Mouse (Mus musculus): ENCODE measurements around the gene Sorbs1. TPM values are rescaled to one million over a fixed set of nuclear protein-coding genes. Genes with fewer than 3 reads are reported as not detected.

Gene Sorbs1
- polyA plus RNA-seq, 1 experiment from 2014 or later, result 88.3 TPM

DNA sequence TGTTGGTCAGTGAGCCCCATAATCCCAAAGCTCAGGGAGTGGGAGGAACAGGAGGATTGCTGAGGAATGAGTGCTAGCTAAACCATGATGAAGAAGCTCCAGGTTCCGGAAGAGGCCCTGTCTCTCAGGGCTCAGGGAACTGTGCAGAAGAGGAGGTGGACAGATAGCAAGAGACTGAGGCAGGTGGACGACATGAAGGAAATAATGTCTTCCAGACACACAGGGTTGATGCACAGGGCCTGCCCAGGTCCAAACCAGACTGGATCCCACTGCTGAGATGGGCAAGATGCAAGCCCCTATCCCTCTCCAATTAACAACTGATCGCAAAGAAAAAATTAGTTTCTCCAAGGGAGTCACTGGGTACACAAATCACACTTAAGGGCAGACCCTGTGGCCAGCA, 258.8 kb downstream of the Sorbs1 start:
- no peaks in the 10 kb centered on the region for H3K9me3 ChIP-seq (ENCODE audit: control insufficient read depth, low read length)
- WGBS, result 94% methylated on average over 3 of the region's 3 CpGs
- H3K9ac ChIP-seq (ENCODE audit: low read length), result no peak overlapping the region
- H3K4me1 ChIP-seq (replicated peaks; ENCODE audit: control insufficient read depth, insufficient read depth, low read length), result no peaks in the 10 kb centered on the region
- peaks cover 3% of the 10 kb centered on the region; the same call in 1 of the 2 replicates for H3K36me3 ChIP-seq (ENCODE audit: control insufficient read depth, insufficient read depth, low read length)
- no peak overlapping the region for H3K4me3 ChIP-seq (ENCODE audit: low read depth, low read length)
- no peaks in the 10 kb centered on the region for H3K27me3 ChIP-seq (replicated peaks; ENCODE audit: control insufficient read depth, insufficient read depth, low read length)
- H3K4me2 ChIP-seq (ENCODE audit: low read length), result no peak overlapping the region
- H3K27ac ChIP-seq (ENCODE audit: low read depth), result no peak overlapping the region
- ATAC-seq (replicated peaks; ENCODE audit: low FRiP score, low TSS enrichment, low read depth) (no peak), DNase-seq (ENCODE audit: low spot score) (no peak)

DNA sequence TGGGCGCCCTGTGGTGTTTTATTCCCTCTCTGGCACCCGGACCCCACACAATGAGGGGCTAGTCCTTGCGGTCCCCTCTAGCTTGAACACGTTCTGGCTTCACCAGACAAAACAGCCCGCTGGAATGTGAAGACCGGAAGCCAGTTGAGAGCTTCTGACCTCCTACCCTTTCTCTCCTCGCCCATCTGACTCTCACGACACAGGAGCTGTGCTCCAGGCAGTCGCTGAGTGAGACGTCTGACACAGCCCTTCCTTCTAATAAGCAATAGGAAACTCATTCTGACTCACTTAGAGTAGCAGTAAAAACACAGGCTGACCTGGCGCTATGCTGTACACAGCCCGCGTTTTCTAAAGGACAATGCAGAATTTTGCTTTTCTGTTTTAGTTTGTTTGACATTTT, 259.8 kb downstream of the Sorbs1 start:
- H3K9ac ChIP-seq (ENCODE audit: low read length), result no peak overlapping the region
- H3K27me3 ChIP-seq (replicated peaks; ENCODE audit: control insufficient read depth, insufficient read depth, low read length), result no peaks in the 10 kb centered on the region
- H3K9me3 ChIP-seq (ENCODE audit: control insufficient read depth, low read length), result no peaks in the 10 kb centered on the region
- WGBS, result 50% methylated on average over 13 of the region's 13 CpGs
- H3K36me3 ChIP-seq (ENCODE audit: control insufficient read depth, insufficient read depth, low read length), result peaks cover 3% of the 10 kb centered on the region; the same call in 1 of the 2 replicates
- H3K4me2 ChIP-seq (ENCODE audit: low read length), result no peak overlapping the region
- DNase-seq (ENCODE audit: low spot score) (no peak), ATAC-seq (replicated peaks; ENCODE audit: low FRiP score, low TSS enrichment, low read depth) (no peak)
- H3K4me3 ChIP-seq (ENCODE audit: low read depth, low read length), result no peak overlapping the region
- H3K27ac ChIP-seq (ENCODE audit: low read depth), result no peak overlapping the region
- no peaks in the 10 kb centered on the region for H3K4me1 ChIP-seq (replicated peaks; ENCODE audit: control insufficient read depth, insufficient read depth, low read length)

DNA sequence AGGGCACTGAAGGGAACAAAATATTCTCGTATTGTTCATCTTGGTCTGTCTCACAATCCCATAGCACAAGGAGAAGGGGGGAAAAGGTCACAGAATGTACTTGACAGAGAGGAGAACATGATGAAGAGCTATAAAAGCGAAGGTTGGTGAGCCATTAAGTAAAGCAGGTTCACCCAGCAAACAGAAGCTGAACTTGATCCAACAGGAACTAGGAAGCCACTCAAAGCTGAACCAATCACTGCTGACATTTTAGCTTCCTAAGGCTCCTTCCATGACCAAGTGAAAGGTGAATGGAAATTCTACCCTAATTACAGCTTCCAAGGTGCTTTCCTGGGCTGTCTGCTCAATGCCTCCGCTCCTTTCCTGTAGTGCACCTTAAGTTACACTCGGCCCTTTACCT, 262.5 kb downstream of the Sorbs1 start:
- H3K36me3 ChIP-seq (ENCODE audit: control insufficient read depth, insufficient read depth, low read length), result peaks cover 3% of the 10 kb centered on the region; the same call in 1 of the 2 replicates
- H3K9me3 ChIP-seq (ENCODE audit: control insufficient read depth, low read length), result no peaks in the 10 kb centered on the region
- H3K27ac ChIP-seq (ENCODE audit: low read depth), result no peak overlapping the region
- no peaks in the 10 kb centered on the region for H3K4me1 ChIP-seq (replicated peaks; ENCODE audit: control insufficient read depth, insufficient read depth, low read length)
- H3K4me2 ChIP-seq (ENCODE audit: low read length), result no peak overlapping the region
- no peak overlapping the region for H3K9ac ChIP-seq (ENCODE audit: low read length)
- H3K4me3 ChIP-seq (ENCODE audit: low read depth, low read length), result no peak overlapping the region
- H3K27me3 ChIP-seq (replicated peaks; ENCODE audit: control insufficient read depth, insufficient read depth, low read length), result no peaks in the 10 kb centered on the region
- ATAC-seq (replicated peaks; ENCODE audit: low FRiP score, low TSS enrichment, low read depth) (no peak), DNase-seq (ENCODE audit: low spot score) (no peak)
- WGBS, result 92% methylated on average over 4 of the region's 4 CpGs

DNA sequence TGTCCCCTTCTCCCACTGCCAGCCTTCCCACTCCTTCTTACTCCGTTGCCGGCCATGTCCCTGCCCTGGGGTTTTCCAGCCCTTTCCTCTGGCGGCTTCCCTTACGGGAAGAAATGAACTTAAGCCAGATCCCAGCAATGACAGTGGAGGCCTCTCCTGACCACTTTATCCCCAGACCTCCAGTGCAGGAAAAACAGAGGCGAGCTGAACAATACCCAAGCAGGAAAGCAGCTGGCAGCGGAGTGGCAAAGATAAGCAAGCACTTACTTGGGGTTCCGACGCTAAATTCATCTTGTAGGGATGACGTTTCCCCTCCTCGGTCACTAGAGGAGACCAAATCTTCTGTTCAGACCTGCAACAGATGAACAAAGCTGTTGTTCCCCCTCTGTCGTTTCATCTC, 264.2 kb downstream of the Sorbs1 start:
- Histone ChIP-seq H3K4me3 (ENCODE audit: low read depth, low read length) (no peak overlapping the region), H3K9ac (ENCODE audit: low read length) (no peak overlapping the region), H3K36me3 (ENCODE audit: control insufficient read depth, insufficient read depth, low read length) (peaks cover 3% of the 10 kb centered on the region; the same call in 1 of the 2 replicates), H3K9me3 (ENCODE audit: control insufficient read depth, low read length) (no peaks in the 10 kb centered on the region), H3K4me2 (ENCODE audit: low read length) (no peak overlapping the region), H3K27me3 (replicated peaks; ENCODE audit: control insufficient read depth, insufficient read depth, low read length) (no peaks in the 10 kb centered on the region), H3K27ac (ENCODE audit: low read depth) (peak overlapping the region; percentile 16; the same call in 1 of the 2 replicates), H3K4me1 (replicated peaks; ENCODE audit: control insufficient read depth, insufficient read depth, low read length) (no peaks in the 10 kb centered on the region)
- WGBS, result 71% methylated on average over 11 of the region's 11 CpGs
- ATAC-seq (replicated peaks; ENCODE audit: low FRiP score, low TSS enrichment, low read depth) (no peak), DNase-seq (ENCODE audit: low spot score) (no peak)

DNA sequence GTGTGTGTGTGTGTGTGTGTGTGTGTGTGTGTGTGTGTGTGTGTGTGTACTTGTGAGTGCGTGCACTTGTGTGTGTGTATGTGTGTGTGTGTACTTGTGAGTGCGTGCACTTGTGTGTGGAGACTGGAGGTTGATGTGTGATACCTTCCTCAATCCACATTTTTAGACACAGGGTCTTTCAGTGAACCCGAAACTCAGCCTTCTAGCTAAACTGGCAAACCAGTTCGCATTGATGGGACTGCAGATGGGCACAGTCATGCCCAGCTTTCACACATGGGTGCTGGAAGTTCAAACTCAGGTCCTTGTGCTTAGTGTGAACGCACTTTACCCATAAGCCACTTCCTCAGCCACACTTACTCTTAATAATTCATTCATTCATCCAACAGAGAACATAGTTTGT, 265.1 kb downstream of the Sorbs1 start:
- H3K9ac ChIP-seq (ENCODE audit: low read length), result no peak overlapping the region
- H3K27ac ChIP-seq (ENCODE audit: low read depth), result no peak overlapping the region
- WGBS, result 91% methylated on average over 5 of the region's 5 CpGs

DNA sequence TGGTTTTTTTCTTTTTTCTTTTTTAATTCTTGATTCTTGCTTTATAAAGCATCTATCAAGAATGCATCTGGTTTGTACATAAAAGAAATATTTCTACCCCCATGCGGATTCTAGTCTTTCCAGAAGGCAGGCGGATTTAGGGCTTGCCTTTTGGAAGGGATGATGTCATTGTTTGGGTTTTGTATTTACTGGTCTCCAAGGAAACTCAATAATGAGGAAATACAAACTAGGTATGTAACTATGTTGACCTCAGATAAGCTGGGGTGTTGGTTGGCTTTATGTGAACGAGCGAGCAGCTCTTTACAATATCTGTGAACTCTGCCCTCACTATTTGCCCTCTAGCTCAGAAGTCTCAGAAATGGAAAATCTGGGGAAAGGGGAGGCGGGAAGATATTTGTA, 266.3 kb downstream of the Sorbs1 start:
- no peak for DNase-seq (ENCODE audit: low spot score)
- 48% methylated on average over 5 of the region's 5 CpGs for WGBS
- no peak overlapping the region for H3K27ac ChIP-seq (ENCODE audit: low read depth)

More for the DNA sequence above, 265.1 kb downstream of the Sorbs1 start:
- no peak overlapping the region for H3K4me3 ChIP-seq (ENCODE audit: low read depth, low read length)
- H3K36me3 ChIP-seq (ENCODE audit: control insufficient read depth, insufficient read depth, low read length), result peaks cover 3% of the 10 kb centered on the region; the same call in 1 of the 2 replicates
- no peak for DNase-seq (ENCODE audit: low spot score)
- no peak for ATAC-seq (replicated peaks; ENCODE audit: low FRiP score, low TSS enrichment, low read depth)
- H3K9me3 ChIP-seq (ENCODE audit: control insufficient read depth, low read length), result no peaks in the 10 kb centered on the region
- no peak overlapping the region for H3K4me2 ChIP-seq (ENCODE audit: low read length)
- H3K27me3 ChIP-seq (replicated peaks; ENCODE audit: control insufficient read depth, insufficient read depth, low read length), result no peaks in the 10 kb centered on the region
- no peaks in the 10 kb centered on the region for H3K4me1 ChIP-seq (replicated peaks; ENCODE audit: control insufficient read depth, insufficient read depth, low read length)

DNA sequence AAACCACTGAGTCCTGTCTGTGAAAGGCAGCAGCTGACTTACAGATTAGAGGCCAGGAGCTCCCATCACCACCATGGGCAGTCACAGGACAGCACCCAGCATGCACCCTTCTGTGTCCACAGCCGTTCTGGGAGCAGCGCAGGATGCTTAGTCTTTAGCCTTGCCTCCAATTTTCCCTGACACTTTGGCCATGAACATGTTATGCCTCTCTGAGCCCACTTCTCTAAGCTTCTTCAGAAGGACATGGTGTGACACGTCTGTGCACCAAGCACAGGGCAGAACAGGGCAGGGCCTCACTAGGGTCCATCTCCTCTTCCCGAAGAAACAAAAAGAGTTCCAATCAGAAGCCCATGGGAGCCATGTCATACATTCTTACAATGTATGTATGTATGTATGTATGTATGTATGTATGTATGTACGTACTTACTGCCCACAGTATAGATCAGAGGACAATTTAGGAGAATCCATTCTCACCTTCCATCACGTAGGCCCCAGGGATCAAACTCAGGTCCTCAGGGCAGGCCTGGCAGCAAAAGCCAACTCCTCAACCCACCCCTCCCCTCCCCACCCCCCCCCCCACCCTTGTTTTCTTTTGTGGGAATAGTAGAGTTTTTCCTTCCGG, 266.8 kb downstream of the Sorbs1 start:
- no peak overlapping the region for H3K9ac ChIP-seq (ENCODE audit: low read length)
- H3K9me3 ChIP-seq (ENCODE audit: control insufficient read depth, low read length), result no peaks in the 10 kb centered on the region
- H3K27me3 ChIP-seq (replicated peaks; ENCODE audit: control insufficient read depth, insufficient read depth, low read length), result no peaks in the 10 kb centered on the region
- peaks cover 7% of the 10 kb centered on the region; the same call in 1 of the 2 replicates for H3K36me3 ChIP-seq (ENCODE audit: control insufficient read depth, insufficient read depth, low read length)
- 0 out of 2 replicates have a peak overlapping the region, but pooled peaks have one; percentile 27 for H3K27ac ChIP-seq (ENCODE audit: low read depth)
- no peaks in the 10 kb centered on the region for H3K4me1 ChIP-seq (replicated peaks; ENCODE audit: control insufficient read depth, insufficient read depth, low read length)
- 87% methylated on average over 7 of the region's 7 CpGs for WGBS
- no peak overlapping the region for H3K4me2 ChIP-seq (ENCODE audit: low read length)
- ATAC-seq (replicated peaks; ENCODE audit: low FRiP score, low TSS enrichment, low read depth) (peak; percentile 70), DNase-seq (ENCODE audit: low spot score) (no peak)
- no peak overlapping the region for H3K4me3 ChIP-seq (ENCODE audit: low read depth, low read length)

More for the DNA sequence above, 266.3 kb downstream of the Sorbs1 start:
- no peaks in the 10 kb centered on the region for H3K9me3 ChIP-seq (ENCODE audit: control insufficient read depth, low read length)
- no peak overlapping the region for H3K4me3 ChIP-seq (ENCODE audit: low read depth, low read length)
- H3K4me1 ChIP-seq (replicated peaks; ENCODE audit: control insufficient read depth, insufficient read depth, low read length), result no peaks in the 10 kb centered on the region
- peaks cover 7% of the 10 kb centered on the region; the same call in 1 of the 2 replicates for H3K36me3 ChIP-seq (ENCODE audit: control insufficient read depth, insufficient read depth, low read length)
- H3K9ac ChIP-seq (ENCODE audit: low read length), result no peak overlapping the region
- peak; percentile 69 for ATAC-seq (replicated peaks; ENCODE audit: low FRiP score, low TSS enrichment, low read depth)
- H3K4me2 ChIP-seq (ENCODE audit: low read length), result no peak overlapping the region
- no peaks in the 10 kb centered on the region for H3K27me3 ChIP-seq (replicated peaks; ENCODE audit: control insufficient read depth, insufficient read depth, low read length)
